Mouse (Mus musculus) liver, adult 2 months (tissue): Measurements from ENCODE around the gene Ube4b.

Experiments
- CTCF ChIP-seq: fragments of 200-500 bp; IDR thresholded peaks from 2 replicates; pipeline ENCODE4 v1.5.1; 2011; ENCODE audit warnings: low read depth, low read length, control low read depth
- POLR2A ChIP-seq: fragments of 200-500 bp; IDR thresholded peaks from 2 replicates; pipeline ENCODE4 v1.6.1; 2011; ENCODE audit warnings: low read length, control low read depth; ENCODE audit not compliant: insufficient read depth; ENCODE audit errors: extremely low read depth

DNA sequence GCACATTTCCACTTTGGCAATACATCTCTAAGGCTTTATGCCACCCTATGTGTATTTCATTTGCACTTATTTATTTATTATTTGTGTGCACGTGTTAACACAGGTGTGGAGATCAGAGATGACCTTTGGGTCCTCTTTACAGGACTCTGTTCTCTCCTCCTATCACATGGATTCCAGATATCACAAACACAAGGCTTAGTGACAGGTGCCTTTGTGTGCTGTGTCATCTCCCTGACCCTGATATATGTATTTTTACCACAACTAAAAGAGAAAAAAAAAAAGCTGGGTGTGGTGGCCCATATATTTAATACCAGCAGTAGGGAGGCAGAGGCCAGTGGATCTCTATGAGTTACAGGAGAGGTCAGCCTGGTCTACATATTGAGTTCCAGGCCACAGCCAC is 17.9 kb upstream of the Ube4b start:
- TF ChIP-seq CTCF = no peak
- TF ChIP-seq POLR2A = no peak
